Mouse (Mus musculus): ENCODE data around the gene Syt8. TPM values are rescaled to one million over a fixed set of nuclear protein-coding genes. Genes with fewer than 3 reads are reported as not detected.
"Not testable (repeated sequence)": the region's sequence is repeated elsewhere in the genome, so short reads cannot be mapped to it uniquely, and the experiment has no call there.

The Syt8 gene
- polyA plus RNA-seq, 1 experiment: not detected

DNA sequence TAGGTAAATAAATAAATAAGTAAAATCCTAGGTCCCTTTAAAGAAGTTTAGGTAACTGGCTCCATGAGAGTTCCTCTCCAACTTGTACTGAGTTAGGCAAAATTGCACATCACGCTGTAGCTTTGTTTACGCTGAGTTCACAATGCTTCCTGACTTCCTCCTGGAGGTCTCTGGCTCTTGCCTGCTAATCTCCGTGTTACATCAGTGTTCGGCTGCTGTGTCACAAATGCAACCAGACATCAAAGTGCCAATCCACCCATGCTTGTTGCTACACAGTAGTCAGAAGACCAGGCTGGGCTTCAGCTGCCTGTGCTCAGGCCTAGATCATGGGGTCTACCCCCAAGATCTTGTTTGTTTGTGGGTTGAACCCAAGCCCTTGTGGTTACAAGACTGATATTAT, 31.1 kb upstream of the Syt8 start:
- H3K4me1 ChIP-seq (ENCODE audit: control insufficient read depth): peaks cover 24% of the 10 kb centered on the region
- no peaks in the 10 kb centered on the region for H3K36me3 ChIP-seq (ENCODE audit: control insufficient read depth)
- H3K4me3 ChIP-seq (replicated peaks): no peak overlapping the region
- no peaks in the 10 kb centered on the region for H3K9me3 ChIP-seq (ENCODE audit: control insufficient read depth, low read length)
- TF ChIP-seq GATA1 (IDR thresholded peaks at IDR 0.05; ENCODE audit: low read length) (no peak), TAL1 (IDR thresholded peaks at IDR 0.05; ENCODE audit: low read length) (no peak)
- no peaks in the 10 kb centered on the region for H3K27me3 ChIP-seq (ENCODE audit: control insufficient read depth)

DNA sequence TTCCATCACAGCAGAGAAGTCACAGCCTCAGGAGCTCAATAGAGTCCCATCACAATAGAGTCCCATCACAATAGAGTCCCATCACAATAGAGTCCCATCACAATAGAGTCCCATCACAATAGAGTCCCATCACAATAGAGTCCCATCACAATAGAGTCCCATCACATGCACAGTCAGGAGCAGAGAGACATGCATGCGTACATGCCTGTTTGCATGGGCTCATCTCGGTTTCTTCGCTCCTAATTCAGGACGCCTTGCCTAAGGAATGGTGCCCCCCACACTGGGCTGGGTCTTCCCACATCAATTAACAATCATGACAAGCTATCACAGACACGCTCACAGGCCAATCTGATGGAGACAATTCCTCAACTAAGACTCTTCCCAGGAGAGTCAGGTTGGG, 29.5 kb upstream of the Syt8 start:
- not testable (repeated sequence) for H3K36me3 ChIP-seq (ENCODE audit: control insufficient read depth)

DNA sequence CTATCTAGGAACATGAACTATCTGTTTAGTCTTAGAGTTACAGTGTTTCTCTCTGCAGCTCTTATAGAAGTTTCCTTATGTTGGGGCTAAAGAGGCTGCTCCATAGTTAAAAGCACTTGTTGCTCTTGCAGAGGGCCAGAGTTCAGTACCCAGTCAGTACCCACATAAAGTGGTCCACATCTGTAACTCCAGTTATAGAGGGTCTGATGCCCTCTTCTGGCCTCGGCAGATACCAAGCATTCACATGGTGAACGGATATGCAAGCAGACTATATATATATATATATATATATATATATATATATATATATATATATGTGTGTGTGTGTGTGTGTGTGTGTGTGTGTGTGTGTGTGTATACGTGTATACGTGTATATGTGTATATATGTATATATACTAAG, 26.7 kb upstream of the Syt8 start:
- H3K36me3 ChIP-seq (ENCODE audit: control insufficient read depth): no peaks in the 10 kb centered on the region
- no peak overlapping the region for H3K4me3 ChIP-seq (replicated peaks)
- peaks cover 29% of the 10 kb centered on the region for H3K4me1 ChIP-seq (ENCODE audit: control insufficient read depth)
- H3K27me3 ChIP-seq (ENCODE audit: control insufficient read depth): no peaks in the 10 kb centered on the region
- TF ChIP-seq GATA1 (IDR thresholded peaks at IDR 0.05; ENCODE audit: low read length) (no peak), TAL1 (IDR thresholded peaks at IDR 0.05; ENCODE audit: low read length) (no peak)
- no peaks in the 10 kb centered on the region for H3K9me3 ChIP-seq (ENCODE audit: control insufficient read depth, low read length)

More for the DNA sequence above, 29.5 kb upstream of the Syt8 start:
- H3K4me1 ChIP-seq (ENCODE audit: control insufficient read depth): peaks cover 25% of the 10 kb centered on the region
- not testable (repeated sequence) for H3K27me3 ChIP-seq (ENCODE audit: control insufficient read depth); H3K9me3 ChIP-seq (ENCODE audit: control insufficient read depth, low read length); H3K4me3 ChIP-seq (replicated peaks)

DNA sequence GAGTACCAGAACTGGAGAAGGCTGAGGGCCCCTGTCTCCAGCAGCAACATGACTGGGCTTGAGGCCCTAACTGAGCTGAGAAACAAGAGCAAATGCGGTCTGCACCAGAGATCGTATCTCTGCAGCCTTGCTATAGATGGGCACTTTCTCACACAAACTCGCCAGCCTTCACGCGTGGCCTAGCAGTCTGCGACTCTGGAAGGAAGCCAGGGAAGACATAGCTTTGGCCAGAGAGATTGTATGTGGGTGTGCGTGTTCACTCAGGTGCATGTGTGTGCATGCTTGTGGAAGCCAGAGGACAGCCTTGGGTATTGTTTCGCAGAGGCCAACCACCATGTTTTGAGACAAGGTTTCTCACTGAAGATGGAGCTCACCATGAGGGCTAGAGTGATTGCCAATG, 26.0 kb upstream of the Syt8 start:
- no peak overlapping the region for H3K4me3 ChIP-seq (replicated peaks)
- H3K36me3 ChIP-seq (ENCODE audit: control insufficient read depth): no peaks in the 10 kb centered on the region
- TF ChIP-seq GATA1 (IDR thresholded peaks at IDR 0.05; ENCODE audit: low read length) (no peak), TAL1 (IDR thresholded peaks at IDR 0.05; ENCODE audit: low read length) (no peak)
- no peaks in the 10 kb centered on the region for H3K27me3 ChIP-seq (ENCODE audit: control insufficient read depth)
- peaks cover 35% of the 10 kb centered on the region for H3K4me1 ChIP-seq (ENCODE audit: control insufficient read depth)
- no peaks in the 10 kb centered on the region for H3K9me3 ChIP-seq (ENCODE audit: control insufficient read depth, low read length)

DNA sequence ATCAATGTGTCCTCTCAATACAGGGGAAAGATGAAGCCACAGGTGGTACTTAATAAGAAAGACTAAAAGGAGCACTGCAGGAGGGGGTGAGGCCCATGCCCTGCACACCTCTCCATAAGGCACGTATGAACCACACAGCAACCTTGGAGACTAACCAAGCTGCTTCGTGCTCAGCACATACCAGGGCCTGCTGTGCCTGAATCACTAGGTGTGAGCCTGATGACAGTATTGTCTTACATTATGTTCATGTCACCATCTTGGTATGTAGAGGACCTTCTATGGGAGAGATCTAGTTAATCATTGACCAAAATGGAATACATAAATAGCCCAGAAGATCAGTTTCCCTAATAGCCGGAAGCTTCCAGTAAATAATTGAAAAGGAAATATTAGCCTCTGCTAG, 25.0 kb upstream of the Syt8 start:
- no peak for TF ChIP-seq TAL1 (IDR thresholded peaks at IDR 0.05; ENCODE audit: low read length)
- TF ChIP-seq GATA1 (IDR thresholded peaks at IDR 0.05; ENCODE audit: low read length): no peak
- peaks cover 36% of the 10 kb centered on the region for H3K4me1 ChIP-seq (ENCODE audit: control insufficient read depth)

DNA sequence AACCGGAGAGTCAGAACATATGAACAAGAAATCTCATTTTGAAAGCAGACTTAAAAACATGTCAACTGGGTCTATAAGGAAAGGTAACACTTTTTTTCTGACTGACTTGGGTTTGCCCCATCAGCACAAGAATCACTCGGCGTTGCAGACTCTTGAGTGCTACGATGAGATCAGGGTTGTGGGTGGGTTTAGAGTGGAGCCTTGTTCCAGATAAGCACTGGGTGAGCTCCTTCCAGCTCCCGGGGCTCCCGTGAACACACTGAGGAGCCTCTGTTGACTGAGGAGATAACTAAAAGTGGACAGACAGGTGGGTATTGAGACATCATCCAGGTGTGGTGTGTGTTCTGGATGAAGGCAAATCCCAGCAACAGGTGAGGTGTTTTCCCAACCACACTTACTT, 21.4 kb upstream of the Syt8 start:
- TF ChIP-seq GATA1 (IDR thresholded peaks at IDR 0.05; ENCODE audit: low read length) (no peak), TAL1 (IDR thresholded peaks at IDR 0.05; ENCODE audit: low read length) (no peak)
- Histone ChIP-seq H3K36me3 (ENCODE audit: control insufficient read depth) (peaks cover under 1% of the 10 kb centered on the region; the same call in 1 of the 2 replicates), H3K4me3 (replicated peaks) (no peak overlapping the region), H3K4me1 (ENCODE audit: control insufficient read depth) (peaks cover 46% of the 10 kb centered on the region), H3K27me3 (ENCODE audit: control insufficient read depth) (no peaks in the 10 kb centered on the region), H3K9me3 (ENCODE audit: control insufficient read depth, low read length) (no peaks in the 10 kb centered on the region)

More for the DNA sequence above, 25.0 kb upstream of the Syt8 start:
- Histone ChIP-seq H3K36me3 (ENCODE audit: control insufficient read depth) (no peaks in the 10 kb centered on the region), H3K9me3 (ENCODE audit: control insufficient read depth, low read length) (no peaks in the 10 kb centered on the region), H3K27me3 (ENCODE audit: control insufficient read depth) (no peaks in the 10 kb centered on the region), H3K4me3 (replicated peaks) (no peak overlapping the region)

DNA sequence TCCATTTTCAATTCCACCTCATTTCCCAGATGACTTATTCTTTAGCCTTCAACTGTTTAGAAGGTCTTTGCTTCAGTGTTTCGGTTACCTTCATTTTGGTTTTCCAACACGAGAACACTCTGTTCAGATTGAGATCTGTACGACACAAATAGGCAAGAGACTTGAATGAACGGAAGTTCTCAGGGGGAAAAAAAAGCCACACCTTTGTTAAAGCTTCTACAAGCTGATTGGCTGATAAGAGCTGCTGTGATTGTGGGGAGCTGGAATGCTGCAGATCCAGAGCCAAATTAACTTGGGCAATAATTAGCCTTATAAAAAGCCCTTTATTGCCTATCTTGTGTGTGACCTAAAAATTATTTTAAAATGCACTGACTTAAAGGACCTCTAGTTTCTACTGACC, 19.3 kb upstream of the Syt8 start:
- no peak overlapping the region for H3K4me3 ChIP-seq (replicated peaks)
- TF ChIP-seq GATA1 (IDR thresholded peaks at IDR 0.05; ENCODE audit: low read length): no peak
- TF ChIP-seq TAL1 (IDR thresholded peaks at IDR 0.05; ENCODE audit: low read length): no peak

DNA sequence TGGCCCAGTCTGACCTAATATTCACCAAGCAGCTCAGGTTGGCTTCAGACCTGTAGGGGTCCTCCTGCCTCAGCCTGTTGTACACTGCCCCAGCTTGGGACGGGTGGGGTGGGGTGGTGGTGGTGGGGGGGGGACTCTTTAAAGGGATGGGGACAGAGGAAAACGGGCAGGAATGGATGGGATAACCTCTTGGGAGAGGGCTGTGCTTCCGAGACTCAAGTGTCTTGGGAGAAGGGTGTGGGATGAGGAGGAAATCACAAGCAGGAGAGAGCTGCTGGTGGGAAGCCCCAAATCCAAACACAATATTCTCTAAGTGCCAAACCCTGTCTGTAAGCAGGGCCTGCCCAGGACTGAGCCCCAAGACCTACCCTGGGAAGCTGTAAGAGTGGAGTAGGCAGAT, 18.4 kb upstream of the Syt8 start:
- Histone ChIP-seq H3K9me3 (ENCODE audit: control insufficient read depth, low read length) (peaks cover 7% of the 10 kb centered on the region), H3K36me3 (ENCODE audit: control insufficient read depth) (peaks cover 9% of the 10 kb centered on the region), H3K4me1 (ENCODE audit: control insufficient read depth) (peaks cover 62% of the 10 kb centered on the region), H3K4me3 (replicated peaks) (no peak overlapping the region), H3K27me3 (ENCODE audit: control insufficient read depth) (no peaks in the 10 kb centered on the region)
- TF ChIP-seq TAL1 (IDR thresholded peaks at IDR 0.05; ENCODE audit: low read length) (no peak), GATA1 (IDR thresholded peaks at IDR 0.05; ENCODE audit: low read length) (no peak)

More for the DNA sequence above, 19.3 kb upstream of the Syt8 start:
- Histone ChIP-seq H3K36me3 (ENCODE audit: control insufficient read depth) (peaks cover 9% of the 10 kb centered on the region), H3K9me3 (ENCODE audit: control insufficient read depth, low read length) (peaks cover 7% of the 10 kb centered on the region), H3K27me3 (ENCODE audit: control insufficient read depth) (no peaks in the 10 kb centered on the region), H3K4me1 (ENCODE audit: control insufficient read depth) (peaks cover 53% of the 10 kb centered on the region)

DNA sequence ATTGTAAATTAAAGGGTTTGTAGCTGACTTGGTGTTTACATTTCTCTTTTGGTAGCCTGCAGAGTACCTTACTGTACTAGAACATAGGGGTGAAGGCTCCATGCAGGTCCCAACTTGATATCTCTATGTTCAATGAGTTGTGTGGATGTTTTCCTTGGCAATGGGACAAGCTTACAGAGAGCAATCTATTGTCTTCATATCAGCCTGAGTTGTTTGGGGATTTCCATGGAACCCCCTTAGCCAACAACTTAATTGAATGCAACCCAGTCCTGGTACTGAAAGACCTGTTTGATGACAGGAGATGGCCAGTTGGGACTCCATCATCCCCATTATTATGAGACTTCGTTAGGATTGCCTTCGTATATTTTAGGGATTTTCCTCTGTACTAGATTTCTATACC, 16.6 kb upstream of the Syt8 start:
- peaks cover 9% of the 10 kb centered on the region for H3K36me3 ChIP-seq (ENCODE audit: control insufficient read depth)
- peaks cover 72% of the 10 kb centered on the region for H3K4me1 ChIP-seq (ENCODE audit: control insufficient read depth)
- H3K27me3 ChIP-seq (ENCODE audit: control insufficient read depth): no peaks in the 10 kb centered on the region

DNA sequence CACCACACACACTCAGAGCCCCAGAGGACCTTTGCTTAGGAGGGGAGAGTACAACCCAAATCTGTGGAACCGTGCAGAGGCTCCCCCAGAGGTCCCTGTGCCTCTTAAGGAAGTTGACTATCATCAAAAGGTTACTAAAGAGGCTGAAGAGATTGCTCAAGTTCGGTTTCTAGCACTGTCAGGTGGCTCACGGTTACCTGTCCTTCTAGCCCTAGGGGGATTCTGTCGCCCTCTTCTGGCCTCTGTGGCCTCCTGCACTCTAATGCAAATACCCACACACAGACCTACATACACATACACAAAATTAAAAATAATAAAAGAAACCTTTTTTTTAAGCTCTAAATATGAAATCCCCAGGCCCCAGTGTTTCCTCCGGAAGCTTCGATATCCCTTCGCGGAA, 16.0 kb upstream of the Syt8 start:
- TF ChIP-seq TAL1 (IDR thresholded peaks at IDR 0.05; ENCODE audit: low read length) (no peak), GATA1 (IDR thresholded peaks at IDR 0.05; ENCODE audit: low read length) (no peak)
- Histone ChIP-seq H3K27me3 (ENCODE audit: control insufficient read depth) (no peaks in the 10 kb centered on the region), H3K9me3 (ENCODE audit: control insufficient read depth, low read length) (peaks cover 7% of the 10 kb centered on the region), H3K36me3 (ENCODE audit: control insufficient read depth) (peaks cover 9% of the 10 kb centered on the region), H3K4me3 (replicated peaks) (no peak overlapping the region), H3K4me1 (ENCODE audit: control insufficient read depth) (peaks cover 69% of the 10 kb centered on the region)

More for the DNA sequence above, 16.6 kb upstream of the Syt8 start:
- TF ChIP-seq TAL1 (IDR thresholded peaks at IDR 0.05; ENCODE audit: low read length): no peak
- no peak for TF ChIP-seq GATA1 (IDR thresholded peaks at IDR 0.05; ENCODE audit: low read length)
- Histone ChIP-seq H3K9me3 (ENCODE audit: control insufficient read depth, low read length) (peaks cover 7% of the 10 kb centered on the region), H3K4me3 (replicated peaks) (no peak overlapping the region)

All from erythroblast, embryonic 14.5 days (primary cell).